Mouse (Mus musculus): ENCODE data around the gene Lca5l. TPM values are rescaled to one million over a fixed set of nuclear protein-coding genes. Genes with fewer than 3 reads are reported as not detected.
"Not testable (repeated sequence)": the region's sequence is repeated elsewhere in the genome, so short reads cannot be mapped to it uniquely, and the experiment has no call there.

Lca5l gene
- total RNA-seq, 2 experiments from 2014 or later, result 1.3 to 1.4 TPM

GRCm38 (mm10) chr16:96175399-96175798 is 16.7 kb downstream of the Lca5l start:
- intact Hi-C loops (cut with DNase I), result no loop called here

GRCm38 (mm10) chr16:96173648-96174047 is 18.4 kb downstream of the Lca5l start:
- intact Hi-C loops (cut with DNase I), result no loop called here
- DNase-seq, result no peak

More at GRCm38 (mm10) chr16:96175399-96175798, 16.7 kb downstream of the Lca5l start:
- no peak for DNase-seq

- intact Hi-C loops (cut with DNase I), result no loop called here
- no peak for DNase-seq
Measured at GRCm38 (mm10) chr16:96168837-96169236, 23.2 kb downstream of the Lca5l start.

DNA sequence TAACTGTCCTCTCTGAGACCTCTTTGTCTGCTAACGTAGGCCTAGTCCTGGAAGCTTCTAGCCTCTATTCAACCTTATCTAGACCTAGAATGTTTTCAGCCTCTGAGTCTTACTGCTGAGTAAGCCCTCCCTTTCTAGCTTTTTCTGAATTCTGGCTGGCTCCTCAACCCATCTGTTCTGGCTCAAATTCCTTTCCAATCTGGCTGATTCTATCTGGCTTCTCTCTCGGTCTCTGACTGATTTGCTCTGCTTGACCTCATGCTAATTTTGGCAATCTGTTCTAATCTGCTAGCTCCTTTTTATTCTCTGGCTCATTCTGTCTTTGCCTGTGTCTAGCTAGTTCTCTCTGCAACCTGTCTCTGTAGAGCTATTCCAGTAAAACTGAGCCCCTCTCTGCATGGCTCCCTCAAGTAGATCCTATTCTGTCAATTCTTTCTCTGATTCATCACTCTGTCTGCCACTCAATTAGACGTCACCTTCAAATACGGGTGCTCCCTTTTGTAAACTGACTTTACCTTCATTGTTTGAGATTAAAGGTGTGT is 26.3 kb downstream of the Lca5l start:
- no peak for DNase-seq
- intact Hi-C loops (cut with DNase I), result no loop called here

GRCm38 (mm10) chr16:96161336-96161735 is 30.7 kb downstream of the Lca5l start:
- DNase-seq, result no peak

GRCm38 (mm10) chr16:96160927-96161326 is 31.1 kb downstream of the Lca5l start:
- no peak for DNase-seq
- intact Hi-C loops (cut with DNase I), result no loop called here

More at GRCm38 (mm10) chr16:96161336-96161735, 30.7 kb downstream of the Lca5l start:
- intact Hi-C loops (cut with DNase I), result no loop called here

- DNase-seq, result peak in 1 of 2 experiments; percentile 13
- intact Hi-C loops (cut with DNase I), result loop anchor here (2.0 kb wide), 2 partner anchors 31 to 41 kb away; partner anchors contain the start of gene Sh3bgr
Measured at GRCm38 (mm10) chr16:96159794-96160346, 32.2 kb downstream of the Lca5l start.

GRCm38 (mm10) chr16:96159091-96159731 is 32.9 kb downstream of the Lca5l start:
- peak; percentile 81 to 83 for DNase-seq
- intact Hi-C loops (cut with DNase I), result loop anchor here (2.0 kb wide), 2 partner anchors 32 to 42 kb away; partner anchors contain the start of gene Sh3bgr

DNA sequence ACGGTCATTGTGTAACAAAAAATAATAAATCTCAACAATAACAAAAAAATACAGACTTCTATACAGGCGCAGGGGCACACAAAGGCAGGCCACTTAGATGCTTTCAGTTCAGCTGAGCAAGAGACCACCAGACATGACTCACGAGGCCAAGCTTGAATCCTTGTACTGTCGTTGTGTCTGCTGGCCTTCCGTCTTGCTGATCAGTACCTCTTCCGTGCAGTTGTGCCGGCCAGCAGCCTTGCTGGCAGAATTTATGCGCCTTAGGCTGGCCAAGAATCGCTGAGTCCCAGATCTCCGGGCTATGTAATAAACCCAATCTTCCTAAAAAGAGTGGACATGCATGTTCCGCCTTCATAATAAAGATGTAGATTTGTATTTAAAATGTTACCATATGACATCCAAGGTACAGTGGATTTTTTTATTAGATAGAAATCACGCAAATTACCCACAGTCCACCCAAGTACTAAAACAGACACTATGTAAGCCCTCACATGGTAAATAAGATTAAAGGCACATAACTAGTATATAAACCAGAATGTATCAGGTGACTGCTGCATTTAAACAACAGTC is 33.5 kb downstream of the Lca5l start:
- peak; percentile 40 to 43 for DNase-seq
- intact Hi-C loops (cut with DNase I), result loop anchor here (2.0 kb wide), 2 partner anchors 32 to 42 kb away; partner anchors contain the start of gene Sh3bgr

DNA sequence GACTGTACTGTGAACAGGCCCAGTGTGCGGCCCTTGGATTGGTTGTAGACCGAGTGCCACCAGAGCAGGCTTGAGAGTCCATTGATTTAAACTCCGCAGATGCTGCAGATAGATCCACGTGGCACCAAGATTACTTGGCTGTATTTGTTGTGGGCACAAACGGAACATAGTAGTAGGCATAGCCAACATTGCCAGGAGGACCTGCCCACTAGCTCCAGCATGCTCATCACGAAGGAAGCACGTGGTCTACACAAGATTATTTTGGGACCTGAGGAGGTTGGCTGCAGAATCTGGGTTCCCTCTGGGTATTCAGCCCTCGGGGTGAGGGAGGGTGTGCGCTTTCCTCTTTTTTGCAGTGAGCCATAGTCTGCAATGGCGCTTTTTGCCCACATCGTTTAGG is 34.9 kb downstream of the Lca5l start:
- DNase-seq, result peak in 1 of 2 experiments; percentile 20
- intact Hi-C loops (cut with DNase I), result no loop called here

DNA sequence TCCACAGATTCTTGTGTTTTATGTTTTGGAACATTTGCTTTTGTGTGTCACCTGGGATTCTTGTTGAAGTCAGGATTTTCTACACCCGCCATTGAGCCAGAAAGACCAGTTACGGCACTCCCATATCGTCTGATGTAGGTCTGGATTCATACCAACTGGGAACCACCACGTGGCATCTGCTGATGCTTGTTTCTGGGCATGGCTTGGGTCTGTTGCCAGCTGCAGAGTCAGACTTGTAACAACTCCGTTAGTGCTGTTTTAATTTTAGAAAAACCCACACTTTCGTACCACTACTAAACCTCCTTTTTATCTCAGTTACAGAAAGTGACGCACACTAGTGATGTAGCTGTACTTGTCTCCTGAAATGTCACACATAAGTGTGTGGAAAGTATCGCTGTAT is 36.1 kb downstream of the Lca5l start:
- intact Hi-C loops (cut with DNase I), result no loop called here
- peak; percentile 44 to 47 for DNase-seq

DNA sequence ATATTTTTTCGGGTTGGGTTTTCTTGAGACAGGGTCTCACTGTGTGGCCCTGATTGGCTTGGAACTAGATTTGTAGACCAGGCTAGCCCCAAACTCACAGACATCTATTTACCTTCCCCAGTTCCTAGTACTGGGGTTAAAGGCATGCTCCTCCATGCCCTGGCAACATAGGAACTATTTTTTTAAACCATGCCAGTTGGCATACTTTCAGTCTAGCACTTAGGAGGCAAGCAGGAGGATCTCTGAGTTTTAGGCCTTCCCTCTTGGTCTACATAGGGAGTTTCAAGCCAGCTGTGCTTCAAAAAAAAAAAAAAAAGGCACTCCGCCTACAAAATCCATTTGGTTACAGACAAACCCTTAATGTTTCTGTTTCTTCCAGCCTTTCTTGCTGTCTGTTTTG is 37.6 kb downstream of the Lca5l start:
- DNase-seq, result no peak
- intact Hi-C loops (cut with DNase I), result loop anchor here (5.0 kb wide), 2 partner anchors 122 to 188 kb away; no protein-coding TSS in a partner anchor

GRCm38 (mm10) chr16:96151551-96151950 is 40.5 kb downstream of the Lca5l start:
- peak; percentile 82 to 90 for DNase-seq
- intact Hi-C loops (cut with DNase I), result loop anchor here (1.0 to 5.0 kb wide), 3 partner anchors 107 to 191 kb away; no protein-coding TSS in a partner anchor

- intact Hi-C loops (cut with DNase I), result loop anchor here (1.0 to 5.0 kb wide), 3 partner anchors 107 to 191 kb away; no protein-coding TSS in a partner anchor
- DNase-seq, result peak; percentile 30 to 44
Measured at GRCm38 (mm10) chr16:96150995-96151394, 41.1 kb downstream of the Lca5l start.

DNA sequence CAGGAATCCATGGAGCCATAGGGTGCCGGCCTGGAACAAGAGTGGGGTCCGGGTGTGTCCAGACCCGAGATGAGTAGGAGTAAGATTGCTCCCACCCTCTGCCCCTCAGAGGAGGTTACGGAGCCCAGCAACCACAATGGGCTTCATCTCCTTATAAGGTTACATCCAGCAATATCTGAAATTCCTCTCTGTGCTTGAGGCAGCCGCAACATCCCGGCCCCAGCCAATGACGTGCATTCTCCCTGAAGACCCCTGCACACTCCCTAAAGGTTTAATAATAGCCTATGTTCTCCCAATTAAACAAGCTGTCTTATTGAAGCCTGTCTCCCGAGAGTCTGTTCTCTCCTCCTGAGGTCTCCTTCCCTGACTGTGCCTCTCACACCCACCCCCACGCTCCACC is 42.8 kb downstream of the Lca5l start:
- intact Hi-C loops (cut with DNase I), result no loop called here

DNA sequence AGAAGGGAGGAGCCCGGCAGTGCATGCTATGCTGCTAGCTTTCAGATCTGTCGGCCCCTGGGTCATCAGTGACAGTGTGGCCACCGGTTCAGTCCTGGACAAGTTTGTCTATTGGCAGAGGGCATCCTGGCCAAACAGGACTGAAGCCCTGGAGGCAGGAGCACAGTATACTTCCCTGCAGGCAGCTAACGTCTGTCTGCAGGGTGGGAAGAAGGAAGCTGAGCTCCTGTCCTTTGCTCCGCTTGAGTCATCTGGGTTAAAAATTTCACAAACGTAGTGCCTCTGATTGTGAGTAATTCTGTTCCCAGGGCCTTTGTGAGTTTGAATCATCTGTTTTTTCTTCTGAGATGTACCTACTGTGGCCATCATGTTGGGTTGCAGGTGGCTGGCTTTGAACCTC is 43.2 kb downstream of the Lca5l start:
- no peak for DNase-seq

More for the DNA sequence above, 42.8 kb downstream of the Lca5l start:
- DNase-seq, result no peak

GRCm38 (mm10) chr16:96145814-96146213 is 46.3 kb downstream of the Lca5l start:
- DNase-seq, result no peak
- intact Hi-C loops (cut with DNase I), result loop anchor here (2.0 kb wide), 2 partner anchors 17 to 63 kb away; partner anchors contain the start of gene Brwd1

More for the DNA sequence above, 43.2 kb downstream of the Lca5l start:
- intact Hi-C loops (cut with DNase I), result no loop called here

GRCm38 (mm10) chr16:96145110-96145800 is 46.8 kb downstream of the Lca5l start, which contains the start of gene Wrb:
TSS of gene Wrb (plus strand) at chr16:96145407.
- intact Hi-C loops (cut with DNase I), result loop anchor here (2.0 kb wide), 2 partner anchors 16 to 62 kb away; partner anchors contain the start of gene Brwd1
- peak; percentile 100 for DNase-seq

GRCm38 (mm10) chr16:96144748-96145109 is 47.3 kb downstream of the Lca5l start:
- intact Hi-C loops (cut with DNase I), result loop anchor here (2.0 kb wide), 2 partner anchors 16 to 62 kb away; partner anchors contain the start of gene Brwd1
- not testable (repeated sequence) for DNase-seq

DNA sequence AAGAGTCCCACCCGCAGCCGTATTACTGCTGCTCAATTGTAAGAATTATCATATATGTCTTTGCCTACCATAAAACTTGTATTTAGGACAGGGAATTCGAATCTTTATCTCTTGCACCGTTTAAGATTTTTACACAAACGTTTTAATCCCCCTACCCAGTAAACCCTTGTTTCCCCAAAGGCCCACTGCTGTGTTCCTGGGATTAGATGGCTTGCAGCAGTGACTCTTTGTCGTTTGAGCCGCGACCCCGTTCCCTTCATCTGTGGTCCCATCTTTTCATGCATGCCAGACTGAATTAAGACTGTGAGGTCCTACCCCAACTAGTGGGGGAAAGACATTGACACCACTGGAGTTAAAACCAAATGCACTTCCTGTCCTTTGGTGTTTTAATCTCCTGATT is 63.6 kb downstream of the Lca5l start:
- intact Hi-C loops (cut with DNase I), result loop anchor here (2.0 kb wide), 1 partner anchor 16 kb away; the partner anchor contains the start of gene Wrb

More for the DNA sequence above, 63.6 kb downstream of the Lca5l start:
- DNase-seq, result no peak

Measured in heart, postnatal 10 days (tissue).